Mouse (Mus musculus) kidney, adult 10 weeks (tissue): ENCODE data around the gene Bmp10. TPM values are rescaled to one million over a fixed set of nuclear protein-coding genes. Genes with fewer than 3 reads are reported as not detected.

Experiments used
- polyA plus RNA-seq: library from polyadenylated mRNA; stranded (reverse); fragments of 350-450 nt; fragmentation: Illumina TruSeq; extraction: RNeasy Lipid Tissue Mini Kit (QIAGEN cat#74804); gene quantifications from one replicate; pipeline ENCODE4 v1.2.3, GENCODE M21; 2014; ENCODE audit warnings: low read depth, low replicate concordance

Gene Bmp10
- polyA plus RNA-seq = not detected

DNA sequence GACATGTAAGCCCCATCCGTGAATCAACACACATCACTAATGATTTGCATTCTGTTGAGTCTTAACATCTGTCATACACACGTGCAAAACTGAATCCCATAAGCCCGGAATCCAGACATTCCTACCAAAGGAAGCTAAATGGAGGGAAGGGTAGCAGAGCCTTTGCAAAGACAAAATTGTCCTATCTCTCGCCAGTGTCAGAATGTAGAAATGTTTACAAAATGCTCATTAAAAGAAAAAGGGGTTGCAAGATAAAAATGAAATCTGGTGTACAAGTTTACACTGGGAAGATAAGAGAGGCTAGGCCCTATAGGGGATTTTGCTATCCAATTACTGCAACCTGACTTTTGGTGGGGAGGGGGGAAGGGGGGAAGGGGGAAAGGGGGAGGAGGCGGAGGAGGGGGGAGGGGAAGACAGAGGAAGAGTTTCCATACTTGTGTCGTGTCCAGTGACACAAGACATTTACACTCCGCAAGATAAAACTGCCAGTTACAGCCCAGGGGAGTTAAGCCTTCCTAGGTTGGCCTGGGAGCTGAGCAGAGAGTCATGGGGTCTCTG lies at the start of gene Bmp10:
Bmp10 (plus strand) TSS at position 508 of the 558 bp plus-strand sequence.

DNA sequence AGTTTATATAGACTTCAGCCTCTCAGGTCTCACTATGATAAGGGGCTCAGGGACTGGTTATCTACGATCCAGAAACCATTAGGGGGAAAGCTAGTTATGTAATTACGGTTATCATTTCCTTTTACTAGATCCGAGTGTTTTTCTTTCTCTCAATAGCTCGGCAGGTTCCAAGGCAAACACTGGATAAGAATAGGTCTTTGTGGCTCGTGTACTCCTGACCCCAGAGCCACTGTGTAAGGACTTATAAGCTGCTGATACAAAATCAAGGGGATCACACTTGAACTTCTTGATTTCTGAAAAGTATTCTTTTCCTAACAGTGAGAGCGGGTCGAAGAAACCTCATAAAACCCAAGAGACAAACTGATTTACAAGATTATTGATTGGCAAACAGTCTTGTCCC lies 39.9 kb upstream of the Bmp10 start, which contains the start of gene Gkn3:
Gkn3 (minus strand) TSS at position 59 of the 400 bp plus-strand sequence.

Other genes with a start within 250 kb of the Bmp10 start
- gene Antxr1, start 93.2 kb upstream of the Bmp10 start, polyA plus RNA-seq = 6.9 TPM
- gene Gkn1, start 78.1 kb upstream of the Bmp10 start, polyA plus RNA-seq = not detected
- gene Gkn2, start 55.6 kb upstream of the Bmp10 start, polyA plus RNA-seq = not detected
- gene Gkn3, start 40.1 kb upstream of the Bmp10 start, polyA plus RNA-seq = not detected
- gene Arhgap25, start 104.3 kb downstream of the Bmp10 start, polyA plus RNA-seq = 0.24 TPM
- 0.28 TPM for gene Prokr1, start 161.7 kb downstream of the Bmp10 start, polyA plus RNA-seq
- 4.9 TPM for gene Aplf, start 243.2 kb downstream of the Bmp10 start, polyA plus RNA-seq